Mouse (Mus musculus) embryonic fibroblast, embryonic 13.5 days (primary cell): ENCODE results near the gene Sdk1.

ENCODE experiments used
- CTCF ChIP-seq: IDR thresholded peaks from 2 replicates; pipeline ENCODE4 v1.5.1; 2011; ENCODE audit warnings: mild to moderate bottlenecking, control low read depth, low read length, moderate library complexity, borderline replicate concordance; ENCODE audit not compliant: insufficient read depth
- POLR2A ChIP-seq: IDR thresholded peaks from 2 replicates; pipeline ENCODE4 v1.6.1; 2011; ENCODE audit warnings: low read depth, mild to moderate bottlenecking, control low read depth, low read length, moderate library complexity

DNA sequence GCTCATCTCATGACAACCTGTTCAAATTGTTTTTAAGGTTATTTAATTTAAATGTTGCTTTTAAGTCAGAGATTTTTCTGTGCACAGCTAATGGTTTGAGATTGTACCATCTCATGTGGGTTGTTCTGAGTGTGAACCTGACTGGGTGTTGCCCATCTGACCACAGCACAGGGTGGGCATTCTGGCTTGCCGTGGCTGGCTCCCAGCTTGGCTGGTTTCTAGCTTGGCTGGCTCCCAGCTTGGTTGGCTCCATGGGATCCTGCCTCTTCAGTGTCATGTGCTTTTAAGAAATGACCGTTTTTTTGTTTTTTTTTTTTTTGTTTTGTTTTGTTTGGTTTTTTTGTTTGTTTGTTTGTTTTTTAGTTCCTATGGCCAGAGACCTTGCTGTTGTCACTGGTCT lies 326.8 kb downstream of the Sdk1 start:
- TF ChIP-seq POLR2A (no peak), CTCF (no peak)
